Mouse (Mus musculus): Measurements from ENCODE around the gene Hoxb8.

Hoxb8 gene

DNA sequence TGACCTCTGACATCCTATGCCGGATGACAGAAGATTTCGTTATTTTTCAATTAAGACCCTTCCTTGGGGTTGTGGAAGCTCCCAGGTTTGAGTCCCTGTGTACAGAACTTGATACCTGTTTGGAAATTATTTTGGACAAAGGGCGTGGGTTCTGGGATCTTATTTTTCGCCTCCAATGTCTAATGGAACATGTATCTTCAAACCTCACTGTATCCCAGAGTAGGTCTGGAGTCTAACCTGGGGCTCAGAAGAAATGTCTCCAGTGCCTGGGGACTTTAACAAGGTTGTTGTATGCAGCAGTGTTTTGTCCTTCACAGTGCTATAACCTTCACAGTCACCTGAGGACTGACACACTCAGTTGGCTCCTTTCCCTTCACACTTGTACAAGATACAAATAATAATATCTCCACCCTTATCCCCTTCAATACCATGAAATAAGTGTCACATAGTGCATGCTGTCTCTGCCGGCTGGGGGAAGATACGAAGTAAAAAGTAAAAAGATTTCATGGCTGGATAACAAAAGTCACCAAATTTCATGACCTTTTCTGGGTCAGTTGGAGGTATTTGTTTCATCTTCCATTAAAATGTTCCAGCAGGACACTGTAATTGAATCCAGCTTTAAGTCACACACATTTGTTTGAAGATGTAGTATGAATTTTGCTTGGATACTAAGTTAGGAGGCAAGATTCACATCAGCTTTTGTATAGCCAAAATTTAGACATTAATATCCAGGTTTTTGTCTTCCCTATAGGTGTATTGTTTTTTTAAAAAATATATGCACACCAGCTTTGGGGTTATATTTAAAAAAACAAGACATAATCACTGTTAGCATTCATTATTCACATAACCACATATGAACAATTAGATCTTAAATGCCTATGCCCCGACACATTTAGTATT lies 14.4 kb upstream of the Hoxb8 start:
- intact Hi-C loops (cut with DNase I): no loop called here

- intact Hi-C loops (cut with DNase I): no loop called here
Observed at GRCm38 (mm10) chr11:96268031-96268745, 13.5 kb upstream of the Hoxb8 start.

GRCm38 (mm10) chr11:96269869-96270268 lies 11.8 kb upstream of the Hoxb8 start:
- intact Hi-C loops (cut with DNase I): no loop called here

- intact Hi-C loops (cut with DNase I): no loop called here
Observed at GRCm38 (mm10) chr11:96270996-96271540, 10.6 kb upstream of the Hoxb8 start, which contains the start of gene Hoxb9. TSS of gene Hoxb9 (plus strand) at chr11:96271457.

DNA sequence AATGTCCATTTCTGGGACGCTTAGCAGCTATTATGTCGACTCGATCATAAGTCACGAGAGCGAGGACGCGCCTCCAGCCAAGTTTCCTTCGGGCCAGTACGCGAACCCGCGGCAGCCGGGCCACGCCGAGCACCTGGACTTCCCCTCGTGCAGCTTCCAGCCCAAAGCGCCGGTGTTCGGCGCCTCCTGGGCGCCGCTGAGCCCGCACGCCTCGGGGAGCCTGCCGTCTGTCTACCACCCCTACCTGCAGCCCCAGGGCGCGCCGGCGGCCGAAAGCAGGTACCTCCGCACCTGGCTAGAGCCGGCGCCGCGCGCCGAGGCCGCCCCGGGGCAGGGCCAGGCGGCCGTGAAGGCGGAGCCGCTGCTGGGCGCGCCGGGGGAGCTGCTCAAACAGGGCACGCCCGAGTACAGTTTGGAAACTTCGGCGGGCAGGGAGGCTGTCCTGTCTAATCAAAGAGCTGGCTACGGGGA lies 10.1 kb upstream of the Hoxb8 start:
- intact Hi-C loops (cut with DNase I): no loop called here

DNA sequence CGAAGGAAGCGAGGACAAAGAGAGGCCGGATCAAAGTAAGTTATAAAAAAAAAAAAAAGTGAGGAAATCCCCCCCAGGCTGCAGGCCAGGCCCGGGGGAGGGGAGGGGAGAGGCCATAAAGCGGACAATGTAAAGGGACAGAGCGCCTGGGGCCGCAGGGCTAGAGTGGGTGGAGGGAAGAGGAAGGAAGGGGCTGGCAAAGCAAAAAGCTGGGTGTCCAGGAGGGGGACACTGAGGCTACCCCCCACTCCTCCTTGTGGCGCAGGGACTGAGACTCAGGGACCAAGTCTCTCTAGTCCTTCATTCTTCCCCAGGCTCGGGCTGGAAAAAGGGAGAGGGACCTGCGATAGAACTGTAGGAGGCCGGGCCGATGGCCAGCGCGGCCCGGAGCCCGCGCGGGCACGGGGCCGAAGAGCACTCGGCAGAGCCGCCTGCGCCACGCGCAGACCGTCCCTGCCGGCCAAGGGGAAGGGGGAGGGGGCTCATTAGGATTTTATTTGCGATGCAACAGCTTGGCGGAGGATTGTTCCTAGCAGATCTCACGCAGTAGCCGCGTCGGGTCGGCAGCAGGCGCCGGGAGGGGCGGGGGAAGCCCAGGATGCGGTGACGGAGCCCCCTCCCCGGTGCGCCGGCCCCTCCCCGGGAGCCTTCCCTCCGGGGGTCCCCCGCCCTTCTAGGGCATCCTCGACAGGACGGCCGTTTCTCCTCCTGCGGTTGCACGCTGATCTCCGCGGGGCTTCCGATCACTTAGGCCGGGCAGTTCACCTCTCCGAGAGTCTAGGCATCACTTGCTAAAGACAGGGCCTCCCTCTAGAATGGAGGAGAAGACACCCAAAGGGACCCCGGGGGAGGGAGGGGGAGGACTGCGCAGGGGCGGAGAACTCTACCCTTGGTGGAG lies 9.4 kb upstream of the Hoxb8 start:
- intact Hi-C loops (cut with DNase I): no loop called here

GRCm38 (mm10) chr11:96274428-96274827 lies 7.3 kb upstream of the Hoxb8 start:
- intact Hi-C loops (cut with DNase I): no loop called here

GRCm38 (mm10) chr11:96275896-96276295 lies 5.8 kb upstream of the Hoxb8 start:
- intact Hi-C loops (cut with DNase I): loop anchor here (5.0 kb wide), 1 partner anchor 276 kb away; no protein-coding TSS in a partner anchor

DNA sequence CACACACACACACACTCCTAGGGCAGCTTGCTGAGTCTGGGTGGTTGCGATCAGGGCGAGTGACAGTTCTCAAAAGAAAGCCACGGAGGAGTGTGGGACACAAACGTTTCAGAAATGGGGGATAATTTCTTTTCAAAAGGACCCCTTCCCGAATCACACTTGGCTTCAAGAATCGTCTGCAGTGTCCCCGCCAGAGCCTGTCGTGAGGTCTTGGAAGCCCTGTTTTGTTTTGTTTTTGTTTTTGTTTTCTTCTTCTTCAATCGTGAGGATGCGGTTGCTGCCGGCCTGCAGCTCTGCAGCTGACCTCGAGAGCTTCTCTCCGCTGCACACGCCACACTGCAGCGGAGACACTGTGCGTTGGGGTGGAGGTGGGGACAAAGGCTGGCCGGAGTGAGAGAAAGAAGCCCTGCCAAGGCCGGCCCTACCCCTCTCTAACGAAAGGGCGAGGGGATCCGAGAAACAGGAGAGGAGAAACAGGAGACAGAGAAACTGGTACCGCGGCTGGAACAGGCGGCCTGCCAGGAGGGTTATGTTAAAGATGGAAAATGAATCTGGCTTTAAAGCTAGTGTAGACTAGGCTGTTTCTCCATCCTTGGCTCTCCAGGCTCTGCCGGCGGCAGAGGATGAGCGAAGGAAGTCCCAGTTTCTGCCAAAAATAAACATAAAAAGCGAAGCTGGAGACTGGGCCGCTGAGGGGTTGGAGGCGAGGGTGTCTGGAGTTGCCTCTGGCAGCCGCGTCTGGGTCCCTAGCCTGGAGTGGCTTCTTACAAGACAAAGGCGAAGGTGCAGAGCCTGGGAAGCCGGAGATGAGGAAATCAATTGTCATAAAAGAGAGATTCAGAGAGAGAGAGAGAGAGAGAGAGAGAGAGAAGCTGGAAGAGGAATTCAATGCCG lies 4.3 kb upstream of the Hoxb8 start:
- intact Hi-C loops (cut with DNase I): loop anchor here (2.0 to 5.0 kb wide), 3 partner anchors 17 to 343 kb away; no protein-coding TSS in a partner anchor

GRCm38 (mm10) chr11:96278324-96278723 lies 3.4 kb upstream of the Hoxb8 start:
- intact Hi-C loops (cut with DNase I): loop anchor here (2.0 to 5.0 kb wide), 3 partner anchors 16 to 342 kb away; no protein-coding TSS in a partner anchor

DNA sequence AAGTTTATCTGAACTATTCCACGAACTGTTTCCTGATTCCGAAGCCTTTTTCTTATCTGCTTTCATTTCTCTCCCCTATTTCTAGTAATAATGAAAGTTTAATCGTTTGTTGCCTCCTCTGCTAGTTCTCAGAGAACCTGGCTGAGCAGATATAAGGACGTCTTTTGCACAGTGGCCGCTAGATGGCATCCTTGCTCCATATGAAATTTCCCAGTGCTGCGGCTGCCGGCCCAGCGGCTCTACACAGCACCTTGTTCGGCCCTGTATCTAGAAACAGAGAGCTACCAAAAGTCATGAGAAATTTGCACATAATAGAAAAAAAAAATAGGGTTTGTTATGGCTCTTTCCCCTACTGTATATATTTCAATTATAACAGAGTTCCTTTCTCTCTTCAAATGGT lies 2.9 kb upstream of the Hoxb8 start:
- intact Hi-C loops (cut with DNase I): loop anchor here (2.0 to 5.0 kb wide), 3 partner anchors 16 to 342 kb away; no protein-coding TSS in a partner anchor

DNA sequence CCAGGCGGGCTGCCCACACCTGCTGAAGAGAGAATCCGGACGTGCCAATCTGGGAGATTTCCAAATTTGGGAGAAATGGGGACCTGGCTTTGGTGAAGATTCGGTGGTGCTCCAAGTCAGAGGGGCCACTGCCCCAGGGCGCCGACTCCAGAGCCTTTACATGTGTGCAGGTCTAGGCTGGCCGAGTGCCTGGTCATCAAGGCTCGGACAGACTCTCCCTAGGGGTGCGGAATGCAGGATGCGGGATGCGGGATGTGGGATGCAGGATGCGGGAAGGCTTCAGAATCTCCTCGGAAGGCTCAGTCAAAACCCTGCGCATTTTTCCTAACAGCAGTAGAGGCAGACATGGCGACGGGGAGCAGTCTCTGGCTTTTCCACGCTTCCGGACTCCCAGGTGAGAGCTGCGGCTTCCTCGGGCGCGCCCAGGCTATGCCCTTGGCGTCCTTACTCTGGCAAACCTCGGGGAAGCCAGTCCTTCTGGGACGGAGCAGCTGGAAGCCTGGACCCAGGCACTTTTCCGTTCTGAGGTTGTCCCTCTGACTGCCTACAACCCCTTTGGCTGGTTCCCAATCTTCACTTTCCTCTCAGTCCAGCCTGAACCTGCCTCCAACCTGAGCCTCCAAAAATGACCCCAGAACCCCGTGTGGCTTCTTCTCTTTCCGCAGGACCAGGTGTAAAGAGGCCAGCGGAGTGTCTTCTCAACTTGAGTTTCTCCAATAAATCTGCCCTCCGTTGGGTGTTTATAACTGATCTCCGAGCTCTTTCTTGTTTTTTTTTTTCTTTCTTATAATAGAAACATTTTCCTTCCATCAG lies 2.1 kb upstream of the Hoxb8 start:
- intact Hi-C loops (cut with DNase I): loop anchor here (2.0 to 5.0 kb wide), 4 partner anchors 15 to 341 kb away; partner anchors contain the start of gene Hoxb2

DNA sequence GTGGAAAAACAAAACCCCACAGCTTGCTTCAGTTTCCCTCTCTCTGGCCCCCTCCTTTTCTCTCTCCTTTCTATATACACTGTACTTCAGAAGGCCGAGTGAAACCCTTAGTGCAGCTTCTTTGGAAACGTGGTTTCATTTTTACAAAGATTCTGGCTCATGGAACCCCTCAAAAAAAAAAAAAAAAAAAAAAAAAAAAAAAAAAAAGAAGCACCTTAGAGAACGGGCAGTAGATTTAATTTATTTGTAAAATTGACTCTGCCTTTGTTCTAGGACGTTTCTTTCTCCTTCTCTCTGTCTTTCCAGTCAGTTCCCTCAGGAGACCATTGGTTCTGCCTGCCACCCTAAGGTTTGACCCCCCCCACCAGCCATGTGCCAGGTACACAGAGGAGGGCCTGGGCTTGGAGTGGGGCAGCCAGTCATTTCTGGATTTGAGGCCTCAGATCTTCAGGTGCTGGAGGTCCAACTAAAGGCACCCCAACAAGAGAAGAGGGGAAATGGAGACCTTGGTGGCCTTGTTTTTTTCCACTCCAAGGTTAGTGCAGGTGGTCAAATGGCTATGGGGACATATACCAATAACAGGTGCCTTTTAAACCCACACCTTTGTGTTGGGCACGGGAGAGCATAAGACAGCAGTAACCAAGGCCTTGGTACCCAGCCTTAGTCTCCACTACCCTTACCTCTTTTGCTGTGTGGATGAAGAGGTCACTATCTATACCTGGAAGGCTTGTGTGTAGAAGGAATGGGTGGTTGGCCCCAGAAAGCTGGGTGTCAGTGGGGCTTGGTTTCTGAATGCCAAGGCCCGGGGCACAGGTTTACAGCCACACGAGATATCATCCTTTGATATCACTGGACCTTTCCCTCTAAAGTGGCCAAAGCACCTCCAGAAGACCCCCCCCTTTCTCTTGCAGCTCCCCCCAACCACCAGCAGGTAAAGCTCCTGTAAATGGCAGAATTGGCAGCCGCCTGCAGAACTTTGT lies 1.0 kb upstream of the Hoxb8 start:
- intact Hi-C loops (cut with DNase I): loop anchor here (5.0 kb wide), 1 partner anchor 72 kb away; the partner anchor contains the start of gene Hoxb2

- intact Hi-C loops (cut with DNase I): loop anchor here (5.0 kb wide), 1 partner anchor 71 kb away; the partner anchor contains the start of gene Hoxb2
Observed at GRCm38 (mm10) chr11:96281396-96281795, 309 bp upstream of the Hoxb8 start.

DNA sequence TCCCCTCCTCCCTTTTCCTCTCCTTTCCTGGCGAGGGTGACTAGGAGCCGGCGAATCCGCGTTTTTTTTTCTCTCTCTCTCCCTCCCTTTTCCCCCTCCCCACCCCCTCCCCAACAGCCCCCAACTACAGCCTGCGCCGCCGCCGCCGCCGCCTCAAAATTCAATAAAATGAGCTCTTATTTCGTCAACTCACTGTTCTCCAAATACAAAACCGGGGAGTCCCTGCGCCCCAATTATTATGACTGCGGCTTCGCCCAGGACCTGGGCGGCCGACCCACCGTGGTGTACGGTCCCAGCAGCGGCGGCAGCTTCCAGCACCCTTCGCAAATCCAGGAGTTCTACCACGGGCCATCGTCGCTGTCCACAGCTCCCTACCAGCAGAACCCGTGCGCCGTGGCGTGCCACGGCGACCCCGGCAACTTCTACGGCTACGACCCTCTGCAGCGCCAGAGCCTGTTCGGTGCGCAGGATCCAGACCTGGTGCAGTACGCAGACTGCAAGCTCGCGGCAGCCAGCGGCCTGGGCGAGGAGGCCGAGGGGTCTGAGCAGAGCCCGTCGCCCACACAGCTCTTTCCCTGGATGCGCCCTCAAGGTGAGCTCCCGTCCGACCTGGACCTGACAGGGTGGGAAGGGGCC lies 1.2 kb downstream of the Hoxb8 start:
- intact Hi-C loops (cut with DNase I): loop anchor here (5.0 kb wide), 1 partner anchor 69 kb away; the partner anchor contains the start of gene Hoxb2

GRCm38 (mm10) chr11:96284041-96284749 lies 2.5 kb downstream of the Hoxb8 start:
- intact Hi-C loops (cut with DNase I): loop anchor here (5.0 kb wide), 1 partner anchor 68 kb away; the partner anchor contains the start of gene Hoxb2
